Mouse (Mus musculus): ENCODE measurements around the gene Il11. TPM values are rescaled to one million over a fixed set of nuclear protein-coding genes. Genes with fewer than 3 reads are reported as not detected.
"Not testable (repeated sequence)": the region's sequence is repeated elsewhere in the genome, so short reads cannot be mapped to it uniquely, and the experiment has no call there.

Gene Il11
- total RNA-seq, 1 experiment: 2.1 TPM

GRCm38 (mm10) chr7:4802247-4802646, 19.6 kb upstream of the Il11 start:
- in situ Hi-C loops (cut with MboI; ENCODE audit: low sequenced_read_pairs in 2 of 2, unreplicated experiment in 2 of 2): no loop called here
- Histone ChIP-seq H3K36me3 (ENCODE audit: control insufficient read depth, insufficient read depth, low read length, poor library complexity, severe bottlenecking) (peaks cover 11% of the 10 kb centered on the region), H3K27ac (ENCODE audit: insufficient read depth, low read depth, low read length, poor library complexity, severe bottlenecking) (no peak overlapping the region), H3K9me3 (ENCODE audit: control insufficient read depth, insufficient read depth, low read depth, low read length) (no peaks in the 10 kb centered on the region), H3K9ac (ENCODE audit: insufficient read depth, low read depth, low read length, poor library complexity, severe bottlenecking) (no peak overlapping the region), H3K4me1 (ENCODE audit: control insufficient read depth in 2 of 2, insufficient read depth in 2 of 2, low read length in 2 of 2, poor library complexity in 1 of 2) (no peaks in the 10 kb centered on the region), H3K4me3 (ENCODE audit: insufficient read depth in 1 of 2, low read depth in 1 of 2, low read length in 2 of 2, poor library complexity in 1 of 2, severe bottlenecking in 1 of 2) (no peak overlapping the region)
- no peak for DNase-seq (ENCODE audit: low read depth, low spot score)
- TF ChIP-seq ZC3H11A (IDR thresholded peaks at IDR 0.05; ENCODE audit: borderline replicate concordance, low read depth, low read length): no peak
- TF ChIP-seq CHD2 (IDR thresholded peaks at IDR 0.05; ENCODE audit: low read depth, low read length): no peak
- no peak for TF ChIP-seq MAFK (IDR thresholded peaks at IDR 0.05; ENCODE audit: insufficient read depth, low read depth, low read length)
- no peak for TF ChIP-seq HCFC1 (IDR thresholded peaks at IDR 0.05; ENCODE audit: borderline replicate concordance, insufficient read depth, low read length)
- TF ChIP-seq ZNF384 (IDR thresholded peaks at IDR 0.05; ENCODE audit: low read depth, low read length): no peak

GRCm38 (mm10) chr7:4795767-4796433, 13.2 kb upstream of the Il11 start:
- no peak overlapping the region; the same call in 1 of the 2 replicates for H3K9ac ChIP-seq (ENCODE audit: insufficient read depth, low read depth, low read length, poor library complexity, severe bottlenecking)
- no peaks in the 10 kb centered on the region for H3K4me1 ChIP-seq (ENCODE audit: control insufficient read depth in 2 of 2, insufficient read depth in 2 of 2, low read length in 2 of 2, poor library complexity in 1 of 2)
- H3K9me3 ChIP-seq (ENCODE audit: control insufficient read depth, insufficient read depth, low read depth, low read length): no peaks in the 10 kb centered on the region
- peaks cover 36% of the 10 kb centered on the region for H3K36me3 ChIP-seq (ENCODE audit: control insufficient read depth, insufficient read depth, low read length, poor library complexity, severe bottlenecking)
- TF ChIP-seq MAFK (IDR thresholded peaks at IDR 0.05; ENCODE audit: insufficient read depth, low read depth, low read length) (no peak), ZC3H11A (IDR thresholded peaks at IDR 0.05; ENCODE audit: borderline replicate concordance, low read depth, low read length) (no peak; the same call in 1 of the 2 replicates), CHD2 (IDR thresholded peaks at IDR 0.05; ENCODE audit: low read depth, low read length) (no peak), HCFC1 (IDR thresholded peaks at IDR 0.05; ENCODE audit: borderline replicate concordance, insufficient read depth, low read length) (no peak), ZNF384 (IDR thresholded peaks at IDR 0.05; ENCODE audit: low read depth, low read length) (no peak)
- no peak for DNase-seq (ENCODE audit: low read depth, low spot score)
- in situ Hi-C loops (cut with MboI; ENCODE audit: low sequenced_read_pairs in 2 of 2, unreplicated experiment in 2 of 2): no loop called here
- no peak overlapping the region for H3K4me3 ChIP-seq (ENCODE audit: insufficient read depth in 1 of 2, low read depth in 1 of 2, low read length in 2 of 2, poor library complexity in 1 of 2, severe bottlenecking in 1 of 2)
- H3K27ac ChIP-seq (ENCODE audit: insufficient read depth, low read depth, low read length, poor library complexity, severe bottlenecking): no peak overlapping the region

- DNase-seq (ENCODE audit: low read depth, low spot score): no peak
- Histone ChIP-seq H3K4me3 (ENCODE audit: insufficient read depth in 1 of 2, low read depth in 1 of 2, low read length in 2 of 2, poor library complexity in 1 of 2, severe bottlenecking in 1 of 2) (peak overlapping the region; percentile 84 to 99), H3K27ac (ENCODE audit: insufficient read depth, low read depth, low read length, poor library complexity, severe bottlenecking) (no peak overlapping the region; the same call in 1 of the 2 replicates), H3K9me3 (ENCODE audit: control insufficient read depth, insufficient read depth, low read depth, low read length) (no peaks in the 10 kb centered on the region), H3K36me3 (ENCODE audit: control insufficient read depth, insufficient read depth, low read length, poor library complexity, severe bottlenecking) (peaks cover 36% of the 10 kb centered on the region), H3K4me1 (ENCODE audit: control insufficient read depth in 2 of 2, insufficient read depth in 2 of 2, low read length in 2 of 2, poor library complexity in 1 of 2) (peaks cover 0 to 5% of the 10 kb centered on the region in 2 experiments; a peak in 1 of 4 replicates), H3K9ac (ENCODE audit: insufficient read depth, low read depth, low read length, poor library complexity, severe bottlenecking) (peak overlapping the region; percentile 100)
- in situ Hi-C loops (cut with MboI; ENCODE audit: low sequenced_read_pairs in 2 of 2, unreplicated experiment in 2 of 2): no loop called here
- TF ChIP-seq MAFK (IDR thresholded peaks at IDR 0.05; ENCODE audit: insufficient read depth, low read depth, low read length) (no peak), CHD2 (IDR thresholded peaks at IDR 0.05; ENCODE audit: low read depth, low read length) (no peak), ZC3H11A (IDR thresholded peaks at IDR 0.05; ENCODE audit: borderline replicate concordance, low read depth, low read length) (no peak), ZNF384 (IDR thresholded peaks at IDR 0.05; ENCODE audit: low read depth, low read length) (no peak), HCFC1 (IDR thresholded peaks at IDR 0.05; ENCODE audit: borderline replicate concordance, insufficient read depth, low read length) (no peak)
Measured at GRCm38 (mm10) chr7:4794631-4795168, 12.0 kb upstream of the Il11 start.

- peak overlapping the region; percentile 100 for H3K9ac ChIP-seq (ENCODE audit: insufficient read depth, low read depth, low read length, poor library complexity, severe bottlenecking)
- peak overlapping the region; percentile 94; the same call in 1 of the 2 replicates for H3K27ac ChIP-seq (ENCODE audit: insufficient read depth, low read depth, low read length, poor library complexity, severe bottlenecking)
- no peaks in the 10 kb centered on the region for H3K9me3 ChIP-seq (ENCODE audit: control insufficient read depth, insufficient read depth, low read depth, low read length)
- in situ Hi-C loops (cut with MboI; ENCODE audit: low sequenced_read_pairs in 2 of 2, unreplicated experiment in 2 of 2): no loop called here
- H3K4me1 ChIP-seq (ENCODE audit: control insufficient read depth in 2 of 2, insufficient read depth in 2 of 2, low read length in 2 of 2, poor library complexity in 1 of 2): peaks cover 0 to 6% of the 10 kb centered on the region in 2 experiments; a peak in 1 of 4 replicates
- peaks cover 36% of the 10 kb centered on the region for H3K36me3 ChIP-seq (ENCODE audit: control insufficient read depth, insufficient read depth, low read length, poor library complexity, severe bottlenecking)
- DNase-seq (ENCODE audit: low read depth, low spot score): no peak
- peak overlapping the region; percentile 84 to 99 for H3K4me3 ChIP-seq (ENCODE audit: insufficient read depth in 1 of 2, low read depth in 1 of 2, low read length in 2 of 2, poor library complexity in 1 of 2, severe bottlenecking in 1 of 2)
- TF ChIP-seq ZC3H11A (IDR thresholded peaks at IDR 0.05; ENCODE audit: borderline replicate concordance, low read depth, low read length) (no peak), MAFK (IDR thresholded peaks at IDR 0.05; ENCODE audit: insufficient read depth, low read depth, low read length) (no peak), ZNF384 (IDR thresholded peaks at IDR 0.05; ENCODE audit: low read depth, low read length) (no peak), CHD2 (IDR thresholded peaks at IDR 0.05; ENCODE audit: low read depth, low read length) (no peak), HCFC1 (IDR thresholded peaks at IDR 0.05; ENCODE audit: borderline replicate concordance, insufficient read depth, low read length) (no peak)
Measured at GRCm38 (mm10) chr7:4793674-4794073, 11.0 kb upstream of the Il11 start.

GRCm38 (mm10) chr7:4793248-4793647, 10.6 kb upstream of the Il11 start:
- peaks cover 36% of the 10 kb centered on the region for H3K36me3 ChIP-seq (ENCODE audit: control insufficient read depth, insufficient read depth, low read length, poor library complexity, severe bottlenecking)
- DNase-seq (ENCODE audit: low read depth, low spot score); in situ Hi-C loops (cut with MboI; ENCODE audit: low sequenced_read_pairs in 2 of 2, unreplicated experiment in 2 of 2); H3K4me1 ChIP-seq (ENCODE audit: control insufficient read depth in 2 of 2, insufficient read depth in 2 of 2, low read length in 2 of 2, poor library complexity in 1 of 2); H3K9me3 ChIP-seq (ENCODE audit: control insufficient read depth, insufficient read depth, low read depth, low read length): not testable (repeated sequence)
- H3K4me3 ChIP-seq (ENCODE audit: insufficient read depth in 1 of 2, low read depth in 1 of 2, low read length in 2 of 2, poor library complexity in 1 of 2, severe bottlenecking in 1 of 2): peak overlapping the region; percentile 84 to 99
- H3K9ac ChIP-seq (ENCODE audit: insufficient read depth, low read depth, low read length, poor library complexity, severe bottlenecking): peak overlapping the region; percentile 100
- peak overlapping the region; percentile 94 for H3K27ac ChIP-seq (ENCODE audit: insufficient read depth, low read depth, low read length, poor library complexity, severe bottlenecking)
